Mouse (Mus musculus) liver, postnatal 0 days (tissue): ENCODE data around the gene Zfp280d.

Experiments used
- CTCF ChIP-seq: sonication (generic); IDR thresholded peaks from 2 replicates; pipeline ENCODE4 v1.5.1; 2016; ENCODE audit warnings: antibody characterized with exemption, low read depth
- EP300 ChIP-seq: IDR thresholded peaks from 2 replicates; pipeline ENCODE4 v1.6.1; 2016; ENCODE audit warnings: antibody characterized with exemption, low read depth, mild to moderate bottlenecking

DNA sequence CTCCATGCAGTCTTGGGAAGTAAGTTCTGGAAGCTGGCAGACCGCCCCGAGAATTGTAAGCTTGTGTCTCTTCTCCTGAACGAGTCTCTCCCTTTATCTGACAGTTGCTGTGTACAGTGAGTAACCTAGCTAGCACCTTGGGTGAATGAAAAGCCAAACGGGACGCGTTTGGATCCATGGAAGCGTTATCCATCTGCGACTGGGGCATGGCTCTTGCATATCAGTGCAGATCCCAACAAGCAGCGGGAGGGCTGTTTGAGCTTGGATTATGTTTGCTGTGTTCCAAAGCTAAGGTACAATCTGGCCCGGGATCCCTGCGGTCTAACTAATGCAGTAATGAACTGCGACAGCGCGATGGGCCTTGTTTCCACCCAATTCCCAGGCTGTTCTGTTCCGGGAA, 118.6 kb downstream of the Zfp280d start:
- no peak for TF ChIP-seq EP300
- no peak for TF ChIP-seq CTCF
